Mouse (Mus musculus): ENCODE data around the gene Trpm5. TPM values are rescaled to one million over a fixed set of nuclear protein-coding genes. Genes with fewer than 3 reads are reported as not detected.

The Trpm5 gene
- polyA plus RNA-seq, 1 experiment from 2014 or later, result 1.5 TPM

DNA sequence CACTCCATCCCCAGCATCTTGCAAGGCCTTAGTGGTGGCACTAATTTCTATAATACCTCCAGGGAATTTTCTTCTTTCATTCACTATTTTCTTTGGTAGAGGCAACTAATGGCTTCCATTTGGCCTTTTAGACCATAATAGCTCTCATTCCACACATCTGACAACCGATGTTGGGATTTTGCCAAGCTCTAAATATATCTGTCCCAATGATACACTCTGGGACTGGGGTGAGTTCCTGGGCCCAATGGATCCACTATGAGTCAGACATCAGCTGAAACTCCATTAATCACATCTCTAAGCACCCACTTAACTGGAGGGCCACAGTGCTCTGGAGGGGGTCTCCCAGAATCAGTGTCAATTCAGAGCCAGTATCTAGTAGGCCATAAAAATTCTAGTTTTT, 62.6 kb downstream of the Trpm5 start:
- ATAC-seq, result no peak
- H3K4me2 ChIP-seq (ENCODE audit: low read length), result no peak overlapping the region

DNA sequence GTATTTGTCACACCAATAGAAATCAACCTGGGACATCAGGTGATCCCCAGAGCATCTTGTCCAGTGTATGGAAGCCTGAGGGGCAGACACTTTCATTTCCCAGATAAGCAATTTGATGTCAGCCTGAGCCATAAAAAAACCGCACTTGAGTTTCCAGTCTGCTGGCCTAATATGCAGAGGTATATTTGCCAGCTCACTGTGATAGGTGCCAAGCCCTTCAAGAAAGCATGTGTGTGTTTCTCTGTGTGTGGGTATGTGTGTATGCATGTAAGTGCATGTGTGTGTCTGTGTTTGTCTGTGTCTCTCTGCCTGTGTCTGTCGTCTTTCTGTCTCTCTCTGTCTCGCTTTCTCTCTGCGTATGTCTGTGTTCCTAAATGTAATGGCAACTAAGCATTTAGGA, 67.2 kb downstream of the Trpm5 start:
- no peak overlapping the region for H3K4me2 ChIP-seq (ENCODE audit: low read length)
- 96% methylated on average over 4 of the region's 4 CpGs for WGBS

More for the DNA sequence above, 62.6 kb downstream of the Trpm5 start:
- H3K27me3 ChIP-seq (ENCODE audit: control insufficient read depth, insufficient read depth, low read depth, low read length), result no peaks in the 10 kb centered on the region
- H3K36me3 ChIP-seq (ENCODE audit: control insufficient read depth, insufficient read depth, low read length), result peaks cover 16% of the 10 kb centered on the region
- no peak overlapping the region for H3K4me3 ChIP-seq (ENCODE audit: low read depth, low read length)
- 91% methylated on average over 1 of the region's 1 CpGs for WGBS
- H3K9me3 ChIP-seq (replicated peaks; ENCODE audit: control insufficient read depth, low read length, poor library complexity, severe bottlenecking), result no peaks in the 10 kb centered on the region
- no peak overlapping the region for H3K27ac ChIP-seq (ENCODE audit: low read length)
- no peak overlapping the region for H3K9ac ChIP-seq (ENCODE audit: low read depth, low read length)
- no peaks in the 10 kb centered on the region for H3K4me1 ChIP-seq (ENCODE audit: control insufficient read depth, insufficient read depth, low read length)

DNA sequence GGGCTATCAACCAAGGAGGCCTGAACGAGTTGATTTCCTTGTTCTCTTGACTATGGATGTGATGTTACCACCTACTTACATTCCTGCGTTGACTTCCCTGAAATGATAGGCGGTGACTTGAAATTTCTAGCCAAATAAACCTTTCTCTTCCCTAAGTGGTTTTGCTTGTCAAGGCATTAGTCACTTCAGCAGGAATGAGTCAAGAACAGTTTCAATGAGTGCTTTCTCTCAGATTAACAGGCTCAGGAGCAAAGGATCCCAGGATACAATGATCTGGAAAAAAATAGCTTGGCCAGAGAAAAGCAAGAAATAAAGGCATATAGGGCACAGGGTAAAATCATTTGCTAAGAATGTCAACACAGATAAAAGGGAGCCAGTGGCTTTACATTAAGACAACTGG, 68.9 kb downstream of the Trpm5 start:
- WGBS, result 93% methylated on average over 3 of the region's 3 CpGs
- no peak overlapping the region for H3K4me3 ChIP-seq (ENCODE audit: low read depth, low read length)
- no peak overlapping the region for H3K9ac ChIP-seq (ENCODE audit: low read depth, low read length)
- no peaks in the 10 kb centered on the region for H3K9me3 ChIP-seq (replicated peaks; ENCODE audit: control insufficient read depth, low read length, poor library complexity, severe bottlenecking)
- no peaks in the 10 kb centered on the region for H3K4me1 ChIP-seq (ENCODE audit: control insufficient read depth, insufficient read depth, low read length)
- no peaks in the 10 kb centered on the region for H3K27me3 ChIP-seq (ENCODE audit: control insufficient read depth, insufficient read depth, low read depth, low read length)
- ATAC-seq, result no peak
- no peaks in the 10 kb centered on the region; the same call in 1 of the 2 replicates for H3K36me3 ChIP-seq (ENCODE audit: control insufficient read depth, insufficient read depth, low read length)
- H3K27ac ChIP-seq (ENCODE audit: low read length), result no peak overlapping the region
- no peak overlapping the region for H3K4me2 ChIP-seq (ENCODE audit: low read length)

More for the DNA sequence above, 67.2 kb downstream of the Trpm5 start:
- Histone ChIP-seq H3K27ac (ENCODE audit: low read length) (no peak overlapping the region), H3K27me3 (ENCODE audit: control insufficient read depth, insufficient read depth, low read depth, low read length) (no peaks in the 10 kb centered on the region), H3K4me3 (ENCODE audit: low read depth, low read length) (no peak overlapping the region), H3K9ac (ENCODE audit: low read depth, low read length) (no peak overlapping the region), H3K4me1 (ENCODE audit: control insufficient read depth, insufficient read depth, low read length) (no peaks in the 10 kb centered on the region), H3K36me3 (ENCODE audit: control insufficient read depth, insufficient read depth, low read length) (peaks cover 2% of the 10 kb centered on the region; the same call in 1 of the 2 replicates), H3K9me3 (replicated peaks; ENCODE audit: control insufficient read depth, low read length, poor library complexity, severe bottlenecking) (no peaks in the 10 kb centered on the region)
- ATAC-seq, result no peak

DNA sequence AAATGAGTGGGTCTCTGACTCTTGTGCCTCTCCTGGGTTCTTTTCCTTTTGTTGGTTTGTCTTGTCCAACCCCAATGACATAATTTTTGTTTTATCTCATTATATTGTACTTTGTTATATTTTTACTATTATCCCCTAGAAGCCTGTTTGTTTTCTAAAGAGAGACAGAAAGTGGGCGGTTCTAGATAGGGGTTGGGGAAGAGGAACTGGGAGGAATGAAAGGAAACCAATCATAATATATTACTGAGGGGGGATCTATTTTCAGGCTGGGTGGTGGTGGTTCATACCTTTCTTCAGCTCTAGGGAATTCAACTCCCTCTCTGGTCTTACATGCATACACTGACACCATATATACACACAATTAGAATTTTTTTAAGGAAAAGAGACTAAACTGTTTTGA, 70.1 kb downstream of the Trpm5 start:
- 100% methylated on average over 1 of the region's 1 CpGs for WGBS
- no peaks in the 10 kb centered on the region for H3K9me3 ChIP-seq (replicated peaks; ENCODE audit: control insufficient read depth, low read length, poor library complexity, severe bottlenecking)
- no peak overlapping the region for H3K4me3 ChIP-seq (ENCODE audit: low read depth, low read length)
- ATAC-seq, result no peak
- H3K27ac ChIP-seq (ENCODE audit: low read length), result no peak overlapping the region
- H3K36me3 ChIP-seq (ENCODE audit: control insufficient read depth, insufficient read depth, low read length), result no peaks in the 10 kb centered on the region
- no peak overlapping the region for H3K9ac ChIP-seq (ENCODE audit: low read depth, low read length)
- H3K27me3 ChIP-seq (ENCODE audit: control insufficient read depth, insufficient read depth, low read depth, low read length), result no peaks in the 10 kb centered on the region
- no peak overlapping the region for H3K4me2 ChIP-seq (ENCODE audit: low read length)
- no peaks in the 10 kb centered on the region for H3K4me1 ChIP-seq (ENCODE audit: control insufficient read depth, insufficient read depth, low read length)

DNA sequence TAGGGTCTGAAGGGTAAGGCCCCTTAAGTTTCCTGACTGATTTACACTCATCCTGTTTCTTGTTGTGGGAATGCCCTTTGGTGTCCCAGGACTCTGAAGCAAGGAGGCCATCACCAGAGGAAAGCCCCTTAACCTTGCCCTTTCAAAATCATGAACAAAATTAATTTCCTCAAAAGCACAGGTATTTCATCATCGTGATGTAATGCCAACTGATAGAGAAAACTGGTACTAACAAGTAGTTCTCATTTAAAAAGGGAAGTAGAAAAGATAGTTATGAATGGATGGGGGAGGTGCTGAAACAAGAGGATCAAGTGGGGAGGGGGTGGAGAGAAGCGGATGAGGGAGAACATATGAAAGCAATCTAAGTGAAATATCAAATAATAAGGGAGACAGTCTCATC, 70.9 kb downstream of the Trpm5 start:
- Histone ChIP-seq H3K27me3 (ENCODE audit: control insufficient read depth, insufficient read depth, low read depth, low read length) (no peaks in the 10 kb centered on the region), H3K9ac (ENCODE audit: low read depth, low read length) (no peak overlapping the region), H3K9me3 (replicated peaks; ENCODE audit: control insufficient read depth, low read length, poor library complexity, severe bottlenecking) (no peaks in the 10 kb centered on the region), H3K27ac (ENCODE audit: low read length) (no peak overlapping the region), H3K36me3 (ENCODE audit: control insufficient read depth, insufficient read depth, low read length) (no peaks in the 10 kb centered on the region), H3K4me1 (ENCODE audit: control insufficient read depth, insufficient read depth, low read length) (no peaks in the 10 kb centered on the region), H3K4me2 (ENCODE audit: low read length) (no peak overlapping the region), H3K4me3 (ENCODE audit: low read depth, low read length) (no peak overlapping the region)
- WGBS, result 96% methylated on average over 2 of the region's 2 CpGs
- no peak for ATAC-seq

DNA sequence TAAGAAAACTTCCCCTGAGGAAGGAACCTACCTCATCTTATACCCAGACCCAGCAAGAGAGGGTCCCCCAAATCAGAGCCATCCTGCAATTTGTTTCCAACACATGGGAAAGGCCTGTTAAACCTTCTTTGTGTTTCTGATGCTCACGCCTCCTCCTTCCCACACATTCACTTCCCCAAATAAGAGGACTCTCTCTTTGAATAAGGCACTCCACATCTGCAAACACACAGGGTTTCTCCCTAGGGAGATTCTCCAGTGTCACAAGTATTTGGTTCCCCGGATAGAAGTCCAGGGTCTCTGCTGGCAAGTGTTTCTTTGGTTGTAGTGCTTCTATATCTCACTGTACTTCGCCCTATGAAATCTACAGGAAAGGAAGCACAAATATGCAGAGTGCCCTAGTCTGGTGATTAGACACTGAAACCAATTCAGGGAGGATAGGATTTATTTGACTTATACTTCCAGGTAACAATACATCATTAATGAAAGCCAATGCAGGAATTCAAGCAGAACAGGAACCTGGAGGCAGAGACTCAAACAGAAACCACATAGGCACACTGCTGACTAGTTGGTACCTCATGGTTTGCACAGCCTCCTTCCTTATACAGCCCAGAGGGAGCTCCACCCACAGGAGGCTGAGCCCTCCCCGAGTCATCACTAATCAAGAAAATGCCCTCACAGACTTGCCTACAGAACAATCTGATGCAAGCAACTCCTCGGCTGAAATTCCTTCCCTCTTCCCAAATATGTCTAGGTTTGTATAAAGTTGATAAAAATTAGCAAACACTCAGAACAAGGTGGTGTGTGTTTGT, 72.9 kb downstream of the Trpm5 start:
- Histone ChIP-seq H3K27ac (ENCODE audit: low read length) (no peak overlapping the region), H3K4me1 (ENCODE audit: control insufficient read depth, insufficient read depth, low read length) (no peaks in the 10 kb centered on the region; the same call in 1 of the 2 replicates), H3K4me2 (ENCODE audit: low read length) (no peak overlapping the region), H3K36me3 (ENCODE audit: control insufficient read depth, insufficient read depth, low read length) (no peaks in the 10 kb centered on the region), H3K4me3 (ENCODE audit: low read depth, low read length) (no peak overlapping the region), H3K27me3 (ENCODE audit: control insufficient read depth, insufficient read depth, low read depth, low read length) (no peaks in the 10 kb centered on the region), H3K9me3 (replicated peaks; ENCODE audit: control insufficient read depth, low read length, poor library complexity, severe bottlenecking) (no peaks in the 10 kb centered on the region), H3K9ac (ENCODE audit: low read depth, low read length) (no peak overlapping the region)
- WGBS, result 72% methylated on average over 5 of the region's 5 CpGs
- ATAC-seq, result no peak

DNA sequence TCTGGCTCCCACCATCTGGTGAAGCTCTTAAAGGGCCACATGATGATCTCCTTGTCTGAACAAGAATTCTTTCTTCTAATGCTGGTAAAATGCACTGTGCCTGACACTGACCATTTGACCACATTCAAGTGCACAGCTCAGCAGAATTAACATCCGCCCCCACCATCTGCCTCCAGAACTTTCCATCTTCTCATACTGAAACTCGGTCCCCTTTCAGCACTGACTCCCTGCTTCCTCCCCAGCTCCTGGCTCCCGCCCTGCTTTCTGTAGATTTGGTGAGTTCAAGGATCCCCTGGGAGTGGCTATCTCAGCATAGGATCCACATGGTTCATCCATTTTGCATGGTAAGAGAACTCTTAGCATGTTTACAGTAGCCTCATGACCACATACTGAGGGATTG, 73.7 kb downstream of the Trpm5 start:
- H3K4me1 ChIP-seq (ENCODE audit: control insufficient read depth, insufficient read depth, low read length), result peaks cover 4% of the 10 kb centered on the region
- no peak for ATAC-seq
- H3K27me3 ChIP-seq (ENCODE audit: control insufficient read depth, insufficient read depth, low read depth, low read length), result no peaks in the 10 kb centered on the region
- H3K4me2 ChIP-seq (ENCODE audit: low read length), result no peak overlapping the region
- 79% methylated on average over 3 of the region's 3 CpGs for WGBS
- no peak overlapping the region for H3K27ac ChIP-seq (ENCODE audit: low read length)
- no peaks in the 10 kb centered on the region for H3K9me3 ChIP-seq (replicated peaks; ENCODE audit: control insufficient read depth, low read length, poor library complexity, severe bottlenecking)
- H3K36me3 ChIP-seq (ENCODE audit: control insufficient read depth, insufficient read depth, low read length), result no peaks in the 10 kb centered on the region
- no peak overlapping the region for H3K9ac ChIP-seq (ENCODE audit: low read depth, low read length)
- no peak overlapping the region for H3K4me3 ChIP-seq (ENCODE audit: low read depth, low read length)

DNA sequence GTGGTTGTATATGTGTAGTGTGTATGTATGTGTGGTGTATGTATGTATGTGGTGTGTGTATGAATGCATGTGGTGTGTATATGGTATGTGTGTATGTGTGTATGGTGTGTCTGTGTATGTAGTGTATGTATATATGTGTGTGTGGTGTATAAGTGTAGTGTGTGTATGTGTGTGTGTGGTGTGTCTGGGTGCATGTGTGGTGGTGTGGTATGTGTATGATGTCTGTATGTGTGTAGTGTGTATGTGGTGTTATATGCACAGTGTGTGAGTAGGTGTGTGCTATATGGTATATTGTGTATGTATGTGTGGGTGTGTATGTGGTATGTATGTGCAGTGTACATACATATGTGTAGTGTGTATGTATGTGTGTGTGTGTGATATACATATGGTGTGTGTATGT, 74.4 kb downstream of the Trpm5 start:
- H3K9ac ChIP-seq (ENCODE audit: low read depth, low read length), result no peak overlapping the region
- no peak for ATAC-seq
- no peaks in the 10 kb centered on the region for H3K36me3 ChIP-seq (ENCODE audit: control insufficient read depth, insufficient read depth, low read length)
- H3K27me3 ChIP-seq (ENCODE audit: control insufficient read depth, insufficient read depth, low read depth, low read length), result no peaks in the 10 kb centered on the region
- no peak overlapping the region for H3K27ac ChIP-seq (ENCODE audit: low read length)
- peaks cover 5% of the 10 kb centered on the region for H3K4me1 ChIP-seq (ENCODE audit: control insufficient read depth, insufficient read depth, low read length)
- H3K4me3 ChIP-seq (ENCODE audit: low read depth, low read length), result no peak overlapping the region
- H3K4me2 ChIP-seq (ENCODE audit: low read length), result no peak overlapping the region
- no peaks in the 10 kb centered on the region for H3K9me3 ChIP-seq (replicated peaks; ENCODE audit: control insufficient read depth, low read length, poor library complexity, severe bottlenecking)

All from midbrain, embryonic 16.5 days (tissue).